Mouse (Mus musculus) gastrocnemius, adult 18-20 months (tissue): ENCODE measurements around the gene Trim47. TPM values are rescaled to one million over a fixed set of nuclear protein-coding genes. Genes with fewer than 3 reads are reported as not detected.
A peak's percentile ranks its signal among the peaks of the same experiment; 100 is the strongest.
"Not testable (repeated sequence)": the region's sequence is repeated elsewhere in the genome, so short reads cannot be mapped to it uniquely, and the experiment has no call there.

Experiments used
- DNase-seq: peaks from one replicate; pipeline ENCODE4 v3.0.0; 2021; ENCODE audit warnings: low spot score
- total RNA-seq, 2 experiments: library from RNA; stranded (reverse); gene quantifications; 2 replicates each; pipeline ENCODE4 v1.2.3; 2021

The Trim47 gene
- total RNA-seq, 2 experiments from 2014 or later = 8.1 to 9.6 TPM

DNA sequence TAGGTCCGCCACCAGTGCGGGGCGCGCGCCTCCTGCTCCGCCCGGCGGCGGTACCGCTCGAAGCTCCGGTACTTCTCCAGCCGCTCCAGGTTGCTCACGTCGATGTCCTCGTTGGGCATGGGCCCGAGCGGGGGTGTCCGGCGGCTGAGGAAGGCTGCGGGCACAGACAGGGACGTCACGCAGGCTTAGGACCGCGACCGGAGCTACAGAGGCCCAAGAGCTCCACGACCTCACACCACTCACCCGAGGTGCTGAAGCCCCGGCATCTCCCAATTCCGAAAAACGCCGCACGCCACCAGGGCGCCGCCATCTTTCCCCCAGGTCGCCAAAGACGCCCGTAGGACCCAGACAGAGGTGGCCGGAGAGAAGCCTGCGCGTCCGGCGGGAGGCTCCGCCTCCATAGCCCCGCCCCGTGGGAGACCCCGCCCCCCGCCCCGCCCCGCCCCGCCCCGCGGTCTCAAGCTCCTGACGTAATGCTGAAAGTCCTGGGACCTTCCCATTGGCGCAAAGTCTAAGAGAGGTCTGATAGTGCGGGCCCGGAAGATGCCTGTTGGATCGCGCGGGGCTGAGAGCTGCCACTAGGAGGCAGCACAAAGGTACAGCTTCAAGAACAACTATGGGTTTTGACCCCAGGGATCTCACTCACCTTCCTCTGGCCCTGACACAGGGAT, 11.6 kb upstream of the Trim47 start, which contains the start of gene Mrpl38:
Gene Mrpl38, minus strand, starts transcription at position 401 of the 671 bp plus-strand sequence.
- peak; percentile 90 for DNase-seq

DNA sequence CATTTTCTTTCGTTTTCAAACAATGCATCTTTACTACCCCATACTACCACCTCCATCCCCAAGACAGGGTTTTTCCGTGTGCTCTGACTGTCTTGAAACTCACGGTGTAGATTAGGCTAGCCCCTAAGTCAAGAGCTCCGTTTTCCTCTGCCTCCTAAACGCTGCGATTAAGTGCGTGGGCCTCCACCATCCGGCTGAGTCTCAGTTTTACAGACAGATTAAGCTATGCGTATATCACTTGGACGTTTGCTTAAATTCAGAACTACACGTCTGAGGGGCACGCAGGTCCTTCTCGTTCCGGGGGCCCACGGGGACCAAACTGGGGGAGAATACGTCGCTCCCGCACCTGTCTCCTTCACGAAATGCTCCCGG, 11.1 kb upstream of the Trim47 start:
- no peak for DNase-seq

DNA sequence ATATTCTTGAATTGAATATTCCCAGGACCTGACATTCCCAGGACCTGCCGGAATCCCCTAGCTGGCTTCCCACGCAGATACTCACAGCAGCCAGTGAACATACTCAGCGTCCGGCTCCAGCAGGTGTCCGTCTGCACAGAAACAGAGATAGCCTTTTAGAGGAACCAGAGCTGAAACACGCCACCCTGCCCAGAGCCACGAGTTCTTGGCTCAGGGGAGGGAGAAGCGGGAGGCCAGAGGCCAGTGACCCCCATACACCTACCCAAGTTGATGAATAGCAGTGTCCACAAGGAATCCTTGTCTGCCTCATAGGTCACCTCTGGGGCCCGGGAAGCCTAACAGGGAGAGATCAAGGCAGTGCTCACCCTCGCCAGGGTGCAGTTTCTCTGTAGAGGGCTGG, 7.2 kb upstream of the Trim47 start:
- DNase-seq = no peak

DNA sequence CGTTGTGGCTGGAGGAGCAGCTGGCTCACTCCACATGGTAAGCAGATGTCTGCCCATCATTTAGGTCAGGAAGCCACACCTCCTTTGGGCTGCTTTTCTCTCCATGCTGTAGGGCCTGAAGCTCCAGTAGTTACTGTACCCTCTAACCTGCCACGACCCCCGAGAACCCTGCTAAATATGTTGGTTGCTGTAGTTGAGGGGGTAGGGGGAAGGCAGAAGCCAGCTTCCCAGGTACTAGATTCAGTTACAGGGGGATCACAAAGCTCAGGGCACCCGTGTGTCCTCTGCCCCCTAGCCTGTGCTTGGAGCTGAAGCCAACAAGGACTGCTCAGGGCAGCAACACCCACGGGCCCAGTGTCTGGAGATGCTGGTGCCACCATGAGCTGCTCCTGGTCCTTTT, 6.5 kb upstream of the Trim47 start:
- DNase-seq = no peak

DNA sequence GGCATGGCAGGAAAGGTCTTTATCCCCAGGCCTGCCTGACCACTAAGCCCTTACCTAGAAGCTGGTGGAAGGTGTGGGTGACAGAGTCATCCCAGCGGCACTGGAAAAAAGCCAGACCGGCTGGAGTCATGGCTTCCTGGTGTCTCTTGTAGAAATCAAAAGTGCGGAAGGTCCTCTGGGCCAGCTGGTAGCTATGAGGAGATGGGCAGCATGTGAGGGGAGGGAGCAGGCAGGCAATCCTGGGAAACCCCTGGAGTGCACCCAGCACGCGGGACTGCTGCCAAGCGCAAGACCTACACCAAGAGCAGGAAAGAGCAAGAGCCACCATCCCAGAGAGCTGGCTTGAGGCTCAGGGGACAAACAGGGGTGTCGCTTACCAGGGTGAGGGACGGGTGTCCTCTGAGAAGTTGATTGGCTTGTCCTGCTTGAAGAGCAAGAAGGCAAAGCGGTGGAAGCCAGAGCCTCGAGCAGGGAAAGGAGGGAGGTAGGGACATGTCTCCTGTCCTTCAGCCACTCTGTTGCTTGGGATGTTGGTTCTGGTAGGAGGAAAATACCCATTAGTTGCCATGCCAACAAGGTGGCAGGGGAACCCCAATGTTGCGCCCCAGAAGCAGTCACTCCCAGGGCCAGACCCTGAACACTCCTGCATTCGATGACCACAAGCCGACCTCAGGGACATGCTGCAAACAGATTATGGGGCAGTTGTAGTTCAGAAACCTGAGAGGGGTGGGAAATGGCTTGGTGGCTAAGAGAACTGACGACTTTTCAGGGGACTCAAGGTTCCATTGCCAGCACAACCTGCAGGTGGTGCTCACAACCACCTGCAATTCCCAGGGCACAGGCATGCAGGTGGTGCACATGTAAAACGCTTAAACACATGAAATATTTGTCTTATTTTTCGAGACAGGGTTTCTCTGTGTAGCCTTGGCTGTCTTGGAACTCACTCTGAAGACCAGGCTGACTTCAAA, 5.6 kb upstream of the Trim47 start:
- no peak for DNase-seq

DNA sequence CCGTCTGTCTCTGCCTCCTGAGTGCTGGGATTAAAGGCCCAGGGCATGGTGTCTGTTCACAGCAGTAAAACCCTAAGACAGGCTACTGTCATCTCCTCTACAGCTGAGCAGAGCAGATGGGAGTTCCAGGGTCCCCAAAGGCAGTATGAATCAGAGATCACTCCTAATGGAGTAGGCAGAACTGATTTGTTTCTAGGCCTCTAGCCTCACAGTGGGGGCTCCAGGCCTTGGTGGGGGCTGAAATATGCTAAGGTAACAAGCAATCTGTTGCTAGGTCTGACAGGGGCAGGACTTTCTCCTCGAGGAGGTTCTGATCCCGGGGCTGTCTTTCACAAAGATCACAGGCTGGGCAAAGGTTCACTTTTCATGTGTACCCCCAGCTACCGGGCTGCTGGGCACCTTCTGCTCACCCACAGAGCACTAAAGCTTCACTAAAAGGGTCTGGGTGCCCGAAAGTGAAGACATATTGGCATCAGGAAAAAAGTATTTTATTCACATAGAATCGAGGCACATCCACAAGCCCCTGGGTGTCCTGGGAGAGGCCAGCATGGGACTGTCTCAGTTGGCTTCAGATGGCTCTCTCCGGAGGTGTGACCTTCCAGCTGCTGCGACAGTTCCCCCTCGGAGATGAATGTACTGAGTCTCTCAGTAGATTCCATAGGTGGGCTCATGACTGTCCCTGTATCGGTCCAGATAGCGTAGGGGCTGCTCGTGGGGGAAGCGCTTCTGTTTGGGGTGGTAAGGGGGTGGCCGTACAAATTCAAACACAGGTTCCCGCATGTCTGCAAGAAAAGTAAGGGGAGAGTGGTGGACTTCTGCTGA, 4.5 kb upstream of the Trim47 start:
- DNase-seq = no peak

DNA sequence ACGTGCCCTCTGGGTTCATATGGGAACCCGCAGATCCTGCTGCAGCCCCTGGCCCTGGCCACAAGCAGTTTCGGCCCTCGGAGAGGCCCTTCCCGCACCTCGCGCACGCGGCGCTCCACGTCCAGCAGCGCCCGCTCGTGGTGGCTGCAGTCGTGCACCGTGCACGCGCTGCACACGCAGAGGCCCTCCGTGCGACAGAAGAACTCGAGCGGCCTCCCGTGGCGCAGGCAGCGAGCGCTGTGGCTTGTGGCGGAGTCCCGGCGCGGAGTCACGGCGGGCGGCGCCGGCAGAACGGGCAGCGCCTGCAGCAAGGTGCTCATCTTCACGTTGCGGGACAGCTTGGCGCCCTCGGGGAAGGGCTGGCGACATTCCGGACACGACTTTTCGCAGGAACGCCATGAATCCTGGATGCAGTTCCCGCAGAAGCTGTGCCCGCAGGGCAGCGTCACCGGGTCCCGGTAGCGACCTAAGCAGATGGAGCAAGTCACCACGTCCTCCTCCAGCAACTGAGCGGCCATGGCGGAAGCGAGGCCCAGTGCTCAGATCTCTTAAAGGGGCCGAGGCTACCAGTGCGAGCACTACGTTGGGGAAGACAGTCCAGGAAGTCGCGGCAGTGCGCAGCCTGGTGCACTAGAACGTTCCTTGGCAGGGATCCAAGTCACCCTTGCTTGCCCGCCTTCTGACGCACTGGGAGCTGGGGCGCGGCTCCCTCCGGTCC, 3.6 kb upstream of the Trim47 start, which contains the start of gene Trim65:
Gene Trim65, minus strand, starts transcription at position 641 of the 718 bp plus-strand sequence.
- DNase-seq = peak; percentile 89

DNA sequence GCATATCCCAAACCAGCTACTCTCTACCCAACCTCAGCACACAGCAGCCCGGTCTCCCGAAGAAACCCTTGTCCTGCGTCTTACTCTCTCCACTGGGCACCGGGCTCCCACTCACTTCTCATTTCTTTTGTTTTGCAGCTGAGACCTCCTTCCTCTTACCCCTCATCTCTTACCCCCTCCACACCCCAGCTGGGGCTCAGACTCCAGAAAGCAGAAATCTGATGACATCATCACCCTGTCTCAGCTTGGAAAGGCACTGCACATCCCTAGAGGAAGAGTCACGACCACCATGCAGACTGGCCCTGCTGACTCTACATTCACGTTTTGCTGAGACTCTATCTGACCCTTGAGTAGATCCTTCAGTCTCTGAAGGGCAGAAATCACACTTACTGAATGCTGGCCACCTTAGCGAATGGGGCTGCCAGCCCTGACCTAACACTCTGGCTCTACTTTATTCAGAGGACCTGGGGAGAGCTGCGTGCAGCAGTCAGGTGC, 3.0 kb upstream of the Trim47 start:
- DNase-seq = no peak

DNA sequence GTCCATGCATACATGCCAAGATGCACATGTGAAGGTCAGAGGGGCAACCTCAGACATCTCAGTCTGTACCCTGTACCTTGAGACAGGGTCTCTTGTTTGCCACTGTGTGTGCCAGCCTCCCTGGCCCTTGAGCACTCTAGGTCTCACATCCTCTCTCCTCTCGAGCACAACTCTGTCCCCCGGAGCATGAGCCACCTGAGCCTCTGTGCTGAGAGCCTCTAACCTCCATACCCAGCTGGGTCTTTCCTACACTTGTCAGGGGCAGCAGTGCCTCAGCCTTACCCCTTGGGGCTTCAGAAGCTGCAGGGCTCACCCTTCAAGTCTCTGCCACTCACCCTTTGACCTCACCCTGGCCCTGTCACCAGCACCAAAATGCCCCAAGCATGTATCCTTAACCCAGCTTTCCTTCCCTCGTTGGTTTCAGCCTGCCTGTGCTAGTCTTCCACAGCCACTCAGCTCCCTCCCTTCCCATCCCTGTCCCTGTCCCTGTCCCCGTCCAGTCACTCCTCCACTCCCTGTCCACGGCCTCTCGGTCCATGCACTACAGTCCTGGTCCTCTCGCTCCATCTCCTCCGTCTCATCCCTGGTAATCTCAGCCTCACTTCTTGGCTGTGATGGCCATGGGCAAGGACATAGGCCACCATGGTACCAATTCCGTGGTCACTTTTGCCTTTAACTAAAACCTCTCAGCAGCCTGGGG, 2.2 kb upstream of the Trim47 start:
- no peak for DNase-seq

DNA sequence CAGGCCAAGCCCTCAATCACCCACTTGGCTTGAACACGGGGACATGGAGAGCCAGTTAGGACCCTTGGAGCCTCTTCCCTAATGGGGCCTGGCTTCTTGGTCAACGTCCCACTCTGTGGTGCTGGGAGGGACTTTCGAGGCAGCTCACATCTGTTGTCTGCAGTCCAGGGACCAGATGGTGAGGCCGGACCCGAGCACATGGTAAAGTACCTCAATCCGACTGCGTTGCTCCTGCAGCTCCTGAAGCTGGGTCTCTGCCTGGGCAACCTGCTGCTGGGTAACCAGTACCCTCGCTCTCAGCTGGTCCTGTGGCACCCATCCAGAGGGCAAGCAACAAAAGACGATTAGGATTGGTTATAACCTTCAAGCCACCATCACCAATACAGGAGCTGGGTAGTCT, 976 bp upstream of the Trim47 start:
- DNase-seq = no peak

DNA sequence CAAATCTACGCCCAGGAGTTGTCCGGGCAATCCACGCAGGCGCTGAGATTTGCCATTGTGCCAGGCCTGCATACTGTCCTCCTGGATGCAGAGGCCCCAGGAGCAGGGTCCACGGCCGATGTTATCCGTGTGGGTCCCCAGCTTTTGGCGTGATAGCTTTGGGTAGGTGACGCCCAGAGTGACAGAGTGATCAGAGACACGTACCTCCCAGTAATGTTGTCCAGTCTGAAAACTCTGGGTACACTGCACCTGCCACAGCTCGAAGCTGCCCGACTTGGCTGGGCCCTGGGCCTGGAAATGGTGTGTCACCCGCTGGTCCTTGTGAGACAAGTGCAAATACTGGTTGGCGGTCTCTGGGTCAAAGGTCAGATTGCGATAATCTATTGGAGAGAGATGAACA, 749 bp downstream of the Trim47 start:
- no peak for DNase-seq

DNA sequence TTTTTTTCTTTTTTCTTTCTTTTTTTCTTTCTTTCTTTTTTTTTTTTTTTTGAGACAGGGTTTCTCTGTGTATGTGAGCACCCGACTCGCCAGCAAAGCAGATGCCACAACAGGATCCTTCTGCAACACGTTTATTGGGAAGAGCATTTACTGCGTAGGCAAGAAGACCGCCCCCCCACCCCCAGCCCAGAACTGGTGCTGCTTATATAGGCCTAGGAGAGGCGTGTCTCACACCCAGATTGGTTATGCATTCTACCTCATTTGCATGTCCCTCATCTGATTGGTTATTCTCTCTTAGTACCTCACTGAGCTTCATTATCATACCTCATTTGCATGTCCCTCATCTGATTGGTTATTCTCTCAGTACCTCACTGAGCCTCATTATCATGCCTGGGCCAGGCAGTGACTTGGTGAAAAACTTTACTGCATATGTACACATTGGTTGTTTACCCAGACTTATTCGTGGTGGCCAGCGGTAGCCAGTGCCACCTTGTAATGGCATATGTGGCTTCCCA, 5.2 kb downstream of the Trim47 start:
- not testable (repeated sequence) for DNase-seq

DNA sequence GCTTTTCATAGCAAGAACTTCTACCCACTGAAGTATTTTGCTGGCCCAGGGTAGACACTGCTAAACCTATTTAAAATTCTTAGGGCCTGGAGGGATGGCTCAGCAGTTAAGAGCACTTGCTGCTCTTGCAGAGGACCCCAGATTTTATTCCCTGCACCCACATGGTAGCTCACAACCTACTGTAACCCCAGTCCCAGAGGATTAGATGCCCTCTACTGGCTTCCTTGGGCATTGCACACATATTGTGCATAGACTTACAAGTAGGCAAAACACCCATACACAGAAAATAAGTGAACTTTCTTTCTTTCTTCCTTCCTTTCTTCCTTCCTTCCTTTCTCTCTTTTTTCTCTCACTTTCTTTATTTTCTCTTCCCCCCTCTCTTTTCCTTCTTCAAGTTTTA, 9.2 kb downstream of the Trim47 start:
- no peak for DNase-seq

DNA sequence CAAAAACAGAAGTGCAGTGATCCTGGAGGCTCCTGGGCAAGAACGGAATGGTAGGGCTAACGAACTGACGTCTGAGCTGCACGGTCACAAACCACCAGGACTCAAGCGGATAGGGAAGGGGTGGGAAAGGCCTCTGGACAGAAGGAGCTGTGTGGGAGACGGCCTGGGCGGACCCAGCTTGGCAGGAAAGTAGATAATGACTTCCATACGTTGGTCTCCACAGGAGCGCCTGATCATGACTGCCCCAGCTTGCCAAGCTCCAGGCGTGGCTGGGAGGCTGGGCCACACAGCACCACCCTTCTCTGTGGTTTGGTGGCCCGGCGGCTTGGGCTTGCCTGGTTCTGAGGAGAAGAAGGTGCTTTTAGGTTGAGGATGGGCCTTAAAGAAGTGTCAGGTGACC, 9.8 kb downstream of the Trim47 start:
- DNase-seq = no peak

DNA sequence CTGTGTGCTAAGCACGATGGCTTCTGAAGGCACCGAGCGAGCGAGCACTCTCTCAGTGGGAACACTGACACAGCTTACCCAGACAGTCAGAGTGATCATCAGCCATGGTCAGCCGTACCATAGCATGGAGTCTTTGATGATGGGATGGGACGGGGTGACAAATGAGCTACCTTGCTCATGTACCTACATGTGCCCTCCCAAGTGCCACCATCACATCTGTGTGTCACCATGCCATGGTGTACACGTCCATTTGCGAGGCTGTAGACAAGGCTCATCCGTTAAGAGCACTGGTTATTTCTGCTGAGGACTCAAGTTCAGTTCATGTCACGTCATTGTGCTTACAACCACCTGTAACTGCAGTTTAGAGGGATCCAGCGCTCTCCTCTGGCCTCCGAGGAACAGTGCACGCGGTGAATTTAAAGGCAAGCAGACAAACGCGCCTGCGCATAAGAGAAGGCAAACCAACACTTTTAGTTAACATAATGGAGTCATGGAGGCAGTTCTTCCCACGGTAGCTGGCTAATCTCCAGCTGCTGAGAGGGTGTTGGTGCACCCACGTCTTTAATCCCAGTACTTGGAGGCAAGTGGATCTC, 15.3 kb downstream of the Trim47 start:
- DNase-seq = no peak

DNA sequence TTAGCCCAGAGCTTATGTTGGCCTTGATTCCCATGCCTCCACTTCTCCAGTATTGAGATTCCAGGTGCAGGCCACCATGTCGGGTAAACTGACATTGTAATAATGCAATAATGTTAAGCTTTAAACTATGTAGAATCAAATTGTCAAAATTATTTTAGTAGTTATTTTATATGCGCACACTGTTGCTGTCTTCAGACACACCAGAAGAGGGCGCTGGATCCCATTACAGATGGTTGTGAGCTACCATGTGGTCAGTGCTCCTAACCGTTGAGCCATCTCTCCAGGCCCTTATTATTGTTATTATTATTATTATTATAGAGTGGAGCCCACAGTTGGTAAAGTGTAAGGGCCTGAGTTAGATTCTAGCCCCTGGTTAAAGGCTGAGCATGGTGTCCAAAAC, 15.9 kb downstream of the Trim47 start:
- DNase-seq = no peak

DNA sequence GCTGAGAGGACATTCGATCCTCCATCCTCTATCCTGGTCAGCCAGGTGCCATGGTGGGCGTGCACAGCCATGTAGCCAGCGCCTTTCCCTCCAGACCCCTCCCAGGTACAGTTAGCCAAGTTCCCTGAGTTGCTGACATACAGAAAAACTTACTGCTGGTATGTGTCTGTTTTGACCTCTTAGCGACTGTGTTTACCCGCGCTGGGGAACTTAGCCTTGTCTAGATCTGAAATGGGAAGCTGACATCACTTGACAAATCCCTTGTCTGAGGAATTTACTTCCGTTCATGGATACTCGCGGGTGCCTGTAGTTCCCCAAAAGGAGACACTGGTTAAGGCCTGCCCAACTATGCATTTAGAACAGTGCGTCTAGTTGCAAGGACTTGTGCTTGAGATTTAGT, 16.5 kb downstream of the Trim47 start:
- DNase-seq = no peak

DNA sequence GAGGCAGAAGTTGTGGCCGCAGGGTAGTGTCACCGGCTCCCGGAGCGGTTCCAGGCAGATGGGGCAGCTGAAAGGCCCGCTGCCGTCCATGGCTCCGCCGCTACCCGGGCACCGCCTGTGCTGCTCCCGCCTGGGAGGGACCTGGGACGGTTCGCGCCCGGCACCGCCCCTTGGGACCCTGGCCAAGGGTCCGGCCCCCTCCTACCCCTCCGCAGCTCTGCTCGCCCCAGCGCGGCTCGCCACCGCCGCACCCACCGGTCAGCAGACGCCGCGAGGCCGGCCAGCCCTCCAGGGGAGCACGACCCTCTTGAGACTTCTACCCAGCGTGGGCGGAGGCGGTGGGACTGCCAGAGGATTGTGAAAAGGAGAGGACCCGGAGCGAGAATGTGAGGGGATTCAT, 16.9 kb downstream of the Trim47 start:
- peak; percentile 84 for DNase-seq

DNA sequence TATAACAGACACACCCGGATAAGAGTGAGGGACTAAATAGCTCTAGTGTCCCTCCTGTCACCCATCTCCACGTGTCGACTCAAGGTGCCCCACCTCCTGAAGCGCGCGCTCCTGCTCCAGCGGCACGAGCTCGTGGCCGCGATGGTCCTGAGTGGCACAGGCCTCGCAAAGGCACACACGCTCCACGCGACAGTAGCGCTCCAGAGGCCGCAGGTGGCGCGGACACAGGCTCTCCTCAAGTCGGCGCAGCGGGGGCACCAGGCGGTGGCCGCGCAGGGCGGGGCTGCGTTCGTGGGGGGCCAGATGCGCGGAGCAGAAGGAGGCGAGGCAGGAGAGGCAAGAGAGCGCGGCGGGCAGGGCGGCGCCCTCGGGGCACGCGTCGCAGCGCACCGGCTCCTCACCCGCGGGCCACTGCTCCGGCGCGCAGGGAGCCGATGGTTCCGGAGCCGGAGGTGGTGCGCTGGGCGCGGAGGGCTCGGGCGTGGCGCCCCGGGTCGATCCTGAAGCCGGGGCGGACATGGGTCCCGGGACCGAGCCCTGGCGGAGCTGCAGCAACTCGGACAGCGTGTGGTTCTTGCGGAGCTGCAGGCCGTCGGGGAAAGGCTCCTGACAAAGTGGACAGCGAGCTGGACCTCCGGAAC, 17.4 kb downstream of the Trim47 start:
- no peak for DNase-seq
